Mouse (Mus musculus) lung, postnatal 0 days (tissue): Measurements from ENCODE around the gene Syn1. TPM values are rescaled to one million over a fixed set of nuclear protein-coding genes. Genes with fewer than 3 reads are reported as not detected.

Source experiments
- ATAC-seq: fragments of 200-750 bp; cut with Nextera tagmentation; 2 replicates; pipeline ENCODE4 v1.8.0; 2017; ENCODE audit warnings: moderate library complexity
- DNase-seq: peaks from one replicate; pipeline ENCODE4 v3.0.0-alpha.2; 2016; ENCODE audit warnings: low spot score
- H3K27ac ChIP-seq: fragments of 300-500 bp; sonication (generic); 2 replicates; pipeline ENCODE4 v1.5.1; 2014; ENCODE audit warnings: antibody characterized with exemption, mild to moderate bottlenecking, low read length, mixed read lengths
- H3K27me3 ChIP-seq: fragments of 300-500 bp; sonication (generic); replicated peaks from 2 replicates; pipeline ENCODE4 v1.6.1; 2014; ENCODE audit warnings: low read length, mixed read lengths; ENCODE audit not compliant: insufficient read depth
- H3K36me3 ChIP-seq: fragments of 300-500 bp; sonication (generic); 2 replicates; pipeline ENCODE4 v1.6.1; 2014; ENCODE audit warnings: low read length, mixed read lengths; ENCODE audit not compliant: insufficient read depth
- H3K4me1 ChIP-seq: fragments of 300-500 bp; sonication (generic); 2 replicates; pipeline ENCODE4 v1.6.1; 2014; ENCODE audit warnings: antibody characterized with exemption, low read depth, low read length, mixed read lengths; ENCODE audit not compliant: insufficient read depth
- H3K4me2 ChIP-seq: fragments of 300-500 bp; sonication (generic); replicated peaks from 2 replicates; pipeline ENCODE4 v1.6.1; 2014; ENCODE audit warnings: low read depth, mild to moderate bottlenecking, low read length, moderate library complexity, mixed read lengths
- H3K4me3 ChIP-seq: fragments of 300-500 bp; sonication (generic); 2 replicates; pipeline ENCODE4 v1.5.1; 2014; ENCODE audit warnings: low read depth, low read length
- H3K9ac ChIP-seq: fragments of 300-500 bp; sonication (generic); replicated peaks from 2 replicates; pipeline ENCODE4 v1.6.1; 2014; ENCODE audit warnings: low read depth, mild to moderate bottlenecking
- H3K9me3 ChIP-seq: fragments of 300-500 bp; sonication (generic); 2 replicates; pipeline ENCODE4 v1.6.1; 2016; ENCODE audit warnings: low read length, mixed read lengths
- CTCF ChIP-seq: IDR thresholded peaks from 2 replicates; pipeline ENCODE4 v1.5.1; 2016; ENCODE audit warnings: antibody characterized with exemption, mild to moderate bottlenecking
- EP300 ChIP-seq: IDR thresholded peaks from 2 replicates; pipeline ENCODE4 v1.6.1; 2016; ENCODE audit warnings: antibody characterized with exemption, mild to moderate bottlenecking, control low read depth
- WGBS: fragments of 180-500 bp; shearing (Covaris S2); extraction: QIAGEN DNeasy Blood & Tissue Kit; methylation state at CpG from one replicate; pipeline ENCODE4 v1.1.7; 2014; 5-methylcytosine and 5-hydroxymethylcytosine counted together
- polyA plus RNA-seq: library from polyadenylated mRNA; unstranded; fragments of >200 nt; fragmentation: Nextera tagmentation; extraction: Ambion mirVana; gene quantifications from 2 replicates; pipeline ENCODE4 v1.2.1, GENCODE M21; 2015

Gene Syn1
- polyA plus RNA-seq, 1 experiment from 2014 or later, result not detected

DNA sequence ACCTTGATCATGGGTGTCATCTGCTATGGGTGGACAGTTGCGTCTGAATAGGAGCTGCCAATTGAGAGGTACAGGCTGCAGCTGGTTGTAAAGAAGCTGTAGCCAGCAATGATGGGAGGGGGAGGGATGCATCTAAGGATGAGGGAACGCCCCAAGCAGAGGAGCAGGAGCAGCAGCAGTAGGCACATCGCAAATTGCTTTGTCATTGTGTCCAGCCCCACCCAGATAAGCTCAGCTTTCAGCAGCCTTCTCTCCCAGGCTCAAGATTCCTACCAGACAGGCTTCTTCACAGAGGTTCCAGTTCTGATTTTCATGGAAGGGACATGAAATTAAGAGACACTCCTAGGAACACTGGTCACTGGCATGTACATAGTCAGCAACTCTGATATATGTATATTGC lies 10.7 kb downstream of the Syn1 start:
- 30% methylated on average over 3 of the region's 3 CpGs for WGBS

DNA sequence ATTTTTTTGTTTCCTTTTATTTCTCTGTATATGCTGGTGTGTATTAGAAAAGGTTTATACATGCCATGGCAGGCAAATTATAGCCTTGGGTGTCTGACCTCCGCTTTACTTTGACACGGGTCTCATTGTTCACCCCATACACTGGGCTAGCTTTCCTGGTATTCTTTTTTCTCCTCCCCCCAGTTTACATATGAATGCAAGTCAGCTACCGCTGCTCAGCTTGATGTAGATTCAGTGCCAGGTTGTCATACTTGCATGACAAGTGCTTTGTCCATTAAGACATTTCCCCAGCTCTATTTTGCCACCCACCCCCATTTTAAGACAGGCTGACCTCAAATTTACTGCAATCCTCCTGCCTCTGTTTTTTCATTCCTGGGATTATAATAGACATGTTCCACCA lies 45.6 kb downstream of the Syn1 start:
- Histone ChIP-seq H3K36me3 (no peaks in the 10 kb centered on the region), H3K4me1 (no peaks in the 10 kb centered on the region), H3K4me2 (no peak overlapping the region), H3K27me3 (no peaks in the 10 kb centered on the region), H3K27ac (no peak overlapping the region), H3K4me3 (no peak overlapping the region), H3K9ac (no peak overlapping the region), H3K9me3 (no peaks in the 10 kb centered on the region)
- TF ChIP-seq CTCF (no peak), EP300 (no peak)
- ATAC-seq, result no peak
- 73% methylated on average over 3 of the region's 3 CpGs for WGBS
- DNase-seq, result no peak

More for the DNA sequence above, 10.7 kb downstream of the Syn1 start:
- DNase-seq, result no peak
- H3K4me1 ChIP-seq, result no peaks in the 10 kb centered on the region
- H3K4me2 ChIP-seq, result no peak overlapping the region
- H3K36me3 ChIP-seq, result no peaks in the 10 kb centered on the region
- no peaks in the 10 kb centered on the region for H3K27me3 ChIP-seq
- no peaks in the 10 kb centered on the region for H3K9me3 ChIP-seq
- no peak for ATAC-seq
- H3K27ac ChIP-seq, result no peak overlapping the region
- H3K9ac ChIP-seq, result no peak overlapping the region
- TF ChIP-seq EP300, result no peak
- no peak for TF ChIP-seq CTCF
- H3K4me3 ChIP-seq, result no peak overlapping the region

DNA sequence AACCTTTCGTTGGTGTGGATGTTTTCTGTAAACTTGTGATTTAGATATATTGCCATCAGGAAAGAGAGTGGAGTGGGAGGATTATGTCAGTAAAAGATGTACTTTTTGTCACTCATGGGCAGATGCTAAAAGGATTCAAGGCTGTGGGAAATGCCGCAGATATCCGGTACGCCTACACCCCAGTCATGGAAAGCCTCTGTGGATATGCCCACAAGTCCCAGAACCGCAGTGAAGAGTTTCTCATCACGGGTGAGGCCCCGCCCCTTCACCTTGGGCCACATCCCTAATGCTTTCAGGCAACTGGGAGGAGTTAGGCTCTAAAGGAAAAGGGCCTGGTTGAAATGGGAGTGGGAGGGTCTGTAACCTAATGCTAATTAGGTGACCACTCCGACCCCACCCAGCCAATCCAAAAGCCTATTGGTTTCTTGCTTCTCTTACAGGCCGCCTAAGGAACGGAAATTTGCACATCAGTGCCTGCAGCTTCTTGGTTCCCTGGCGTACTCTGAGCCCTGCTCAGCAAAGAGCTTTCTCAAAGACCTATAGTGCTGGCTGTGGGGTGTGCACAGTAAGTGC lies 47.8 kb downstream of the Syn1 start:
- Histone ChIP-seq H3K27me3 (no peaks in the 10 kb centered on the region), H3K4me2 (no peak overlapping the region), H3K4me3 (no peak overlapping the region), H3K36me3 (no peaks in the 10 kb centered on the region), H3K9me3 (no peaks in the 10 kb centered on the region), H3K9ac (no peak overlapping the region), H3K27ac (no peak overlapping the region), H3K4me1 (no peaks in the 10 kb centered on the region)
- WGBS, result 38% methylated on average over 11 of the region's 11 CpGs
- ATAC-seq (no peak), DNase-seq (no peak)
- no peak for TF ChIP-seq EP300
- no peak for TF ChIP-seq CTCF

DNA sequence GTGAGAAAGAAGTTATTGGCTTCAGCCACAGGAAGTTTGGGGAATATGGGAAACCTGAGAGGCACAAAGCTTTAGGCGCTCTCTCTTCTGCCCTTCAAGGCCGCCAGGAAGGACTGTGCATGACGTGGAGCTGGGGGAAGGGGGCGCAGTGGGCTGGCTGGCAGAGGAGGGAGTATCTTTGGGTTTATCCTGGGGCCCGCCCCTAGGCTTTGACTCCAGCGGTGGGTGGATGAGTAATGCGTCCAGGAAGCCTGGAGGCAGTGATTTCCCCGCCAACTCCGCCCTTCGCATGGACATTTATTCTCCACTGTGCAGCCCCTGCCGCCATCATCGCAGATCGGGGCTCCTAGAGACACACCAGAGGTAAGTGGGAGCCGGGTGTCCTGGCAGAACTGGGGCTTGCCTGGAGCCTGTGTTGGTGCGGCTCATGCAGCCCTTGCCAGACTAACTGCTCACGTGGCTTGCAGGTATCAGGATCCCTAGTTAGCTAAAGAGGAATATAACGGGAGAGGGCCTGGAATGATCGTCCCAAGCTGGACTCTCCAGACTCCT lies 50.8 kb downstream of the Syn1 start, which contains the start of gene Timp1:
Timp1 (plus strand) TSS at position 205 of the 552 bp plus-strand sequence.
- Histone ChIP-seq H3K4me3 (peak within 1 kb of the TSS; percentile 26), H3K9me3 (no peaks in the 10 kb centered on the region), H3K4me1 (no peaks in the 10 kb centered on the region), H3K36me3 (no peaks in the 10 kb centered on the region), H3K27me3 (no peaks in the 10 kb centered on the region), H3K9ac (no peak within 1 kb of the TSS), H3K4me2 (peak within 1 kb of the TSS; percentile 48), H3K27ac (no peak within 1 kb of the TSS)
- DNase-seq (peak; percentile 74), ATAC-seq (peak; percentile 96)
- 13% methylated on average over 16 of the region's 18 CpGs for WGBS
- TF ChIP-seq CTCF, result peak; percentile 45
- no peak for TF ChIP-seq EP300

DNA sequence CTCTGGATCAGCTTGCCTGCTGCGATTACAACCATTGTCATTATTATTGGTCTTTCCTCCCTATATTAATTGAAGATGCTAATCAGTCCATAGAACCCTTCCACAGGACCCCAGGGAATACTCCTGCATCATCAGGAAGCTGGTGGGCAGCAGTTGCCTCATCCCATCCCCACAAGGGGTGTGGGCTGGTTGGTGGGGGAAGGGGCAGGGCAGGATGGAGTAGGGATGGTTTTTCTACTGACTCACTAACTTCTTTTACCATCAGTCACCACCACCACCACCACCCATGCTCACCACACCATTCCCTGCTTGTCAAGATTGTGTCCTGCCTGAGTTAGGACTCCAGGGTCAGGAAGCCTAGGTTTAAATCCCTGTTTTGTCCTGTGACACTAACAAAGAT lies 51.6 kb downstream of the Syn1 start:
- no peak for ATAC-seq
- Histone ChIP-seq H3K9me3 (no peaks in the 10 kb centered on the region), H3K27me3 (no peaks in the 10 kb centered on the region), H3K4me3 (no peak overlapping the region), H3K4me2 (no peak overlapping the region), H3K9ac (no peak overlapping the region), H3K27ac (no peak overlapping the region), H3K4me1 (no peaks in the 10 kb centered on the region), H3K36me3 (no peaks in the 10 kb centered on the region)
- TF ChIP-seq EP300 (no peak), CTCF (no peak)
- WGBS, result 91% methylated on average over 1 of the region's 1 CpGs
- DNase-seq, result no peak

DNA sequence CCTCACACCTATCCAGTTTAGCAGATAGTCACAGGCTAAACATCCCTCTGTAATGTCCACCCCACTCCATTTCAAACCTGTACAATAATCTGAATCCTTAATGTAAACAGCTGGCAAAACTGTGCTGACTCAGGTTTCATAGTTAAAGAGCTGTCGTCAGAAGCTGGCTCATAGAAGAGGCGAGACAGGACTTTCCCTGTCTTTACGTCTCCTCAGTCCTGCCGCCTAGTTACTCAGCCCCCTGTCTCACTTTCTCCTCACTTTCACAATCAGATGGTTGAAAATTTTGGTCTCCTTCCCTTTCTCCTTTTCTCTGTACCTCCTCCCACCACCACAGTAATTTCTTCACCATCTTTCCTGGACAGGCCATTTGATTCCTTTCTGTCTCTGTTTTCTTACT lies 52.7 kb downstream of the Syn1 start:
- Histone ChIP-seq H3K9me3 (no peaks in the 10 kb centered on the region), H3K36me3 (no peaks in the 10 kb centered on the region), H3K4me1 (no peaks in the 10 kb centered on the region), H3K4me3 (no peak overlapping the region), H3K27ac (no peak overlapping the region), H3K27me3 (no peaks in the 10 kb centered on the region), H3K4me2 (no peak overlapping the region), H3K9ac (no peak overlapping the region)
- no peak for DNase-seq
- 41% methylated on average over 4 of the region's 4 CpGs for WGBS
- no peak for ATAC-seq
- no peak for TF ChIP-seq EP300
